Mouse (Mus musculus) midbrain, embryonic 13.5 days (tissue): ENCODE measurements at regions not wholly inside any gene's neighbourhood (a gene's known extent, or its start where the extent isn't known, plus 50 kb on each side); places are given as distances from the start of the nearest gene placed in this dataset.

Source experiments
- ATAC-seq: fragments of 200-750 bp; cut with Nextera tagmentation; 2 replicates; pipeline ENCODE4 v1.8.0; 2017; ENCODE audit warnings: mild to moderate bottlenecking, moderate TSS enrichment, moderate library complexity
- H3K27ac ChIP-seq: fragments of 300-500 bp; sonication (generic); 2 replicates; pipeline ENCODE4 v1.5.1; 2015; ENCODE audit warnings: inconsistent platforms, mild to moderate bottlenecking, moderate library complexity
- H3K27me3 ChIP-seq: fragments of 300-500 bp; sonication (generic); 2 replicates; pipeline ENCODE4 v1.6.1; 2015; ENCODE audit warnings: mild to moderate bottlenecking, inconsistent platforms
- H3K36me3 ChIP-seq: fragments of 300-500 bp; sonication (generic); 2 replicates; pipeline ENCODE4 v1.6.1; 2015; ENCODE audit warnings: mild to moderate bottlenecking, inconsistent platforms
- H3K4me1 ChIP-seq: fragments of 300-500 bp; sonication (generic); replicated peaks from 2 replicates; pipeline ENCODE4 v1.6.1; 2015; ENCODE audit warnings: inconsistent platforms
- H3K4me2 ChIP-seq: fragments of 300-500 bp; sonication (generic); replicated peaks from 2 replicates; pipeline ENCODE4 v1.6.1; 2015; ENCODE audit warnings: moderate library complexity, mild to moderate bottlenecking, inconsistent platforms
- H3K4me3 ChIP-seq: fragments of 300-500 bp; sonication (generic); replicated peaks from 2 replicates; pipeline ENCODE4 v1.5.1; 2015; ENCODE audit warnings: mild to moderate bottlenecking, inconsistent platforms
- H3K9ac ChIP-seq: fragments of 300-500 bp; sonication (generic); replicated peaks from 2 replicates; pipeline ENCODE4 v1.6.1; 2015; ENCODE audit warnings: mild to moderate bottlenecking, inconsistent platforms
- H3K9me3 ChIP-seq: fragments of 300-500 bp; sonication (generic); 2 replicates; pipeline ENCODE4 v1.6.1; 2016; ENCODE audit warnings: mild to moderate bottlenecking, inconsistent platforms
- WGBS: fragments of 180-500 bp; shearing (Covaris S2); methylation state at CpG from one replicate; pipeline ENCODE4 v1.1.7; 2015; 5-methylcytosine and 5-hydroxymethylcytosine counted together

- no peak overlapping the region for H3K27ac ChIP-seq
- no peaks in the 10 kb centered on the region for H3K4me1 ChIP-seq
- no peak overlapping the region for H3K4me3 ChIP-seq
- H3K4me2 ChIP-seq: no peak overlapping the region
- no peaks in the 10 kb centered on the region for H3K36me3 ChIP-seq
- no peak overlapping the region for H3K9ac ChIP-seq
- no peak for ATAC-seq
- H3K9me3 ChIP-seq: no peaks in the 10 kb centered on the region
- H3K27me3 ChIP-seq: no peaks in the 10 kb centered on the region
Measured at GRCm38 (mm10) chr1:149463930-149464329, 497.2 kb downstream of the Pla2g4a start.

GRCm38 (mm10) chr1:149449801-149450493 lies 511.1 kb downstream of the Pla2g4a start:
- no peak overlapping the region for H3K4me2 ChIP-seq
- no peaks in the 10 kb centered on the region for H3K9me3 ChIP-seq
- no peak overlapping the region for H3K9ac ChIP-seq
- H3K27ac ChIP-seq: no peak overlapping the region
- H3K36me3 ChIP-seq: no peaks in the 10 kb centered on the region
- 85% methylated on average over 2 of the region's 2 CpGs for WGBS
- no peaks in the 10 kb centered on the region for H3K27me3 ChIP-seq
- H3K4me3 ChIP-seq: no peak overlapping the region
- H3K4me1 ChIP-seq: no peaks in the 10 kb centered on the region
- no peak for ATAC-seq

GRCm38 (mm10) chr1:149448516-149448915 lies 512.6 kb downstream of the Pla2g4a start:
- 82% methylated on average over 5 of the region's 5 CpGs for WGBS
- Histone ChIP-seq H3K27ac (no peak overlapping the region), H3K27me3 (no peaks in the 10 kb centered on the region), H3K36me3 (no peaks in the 10 kb centered on the region), H3K4me3 (no peak overlapping the region), H3K9ac (no peak overlapping the region), H3K4me2 (no peak overlapping the region), H3K9me3 (no peaks in the 10 kb centered on the region), H3K4me1 (no peaks in the 10 kb centered on the region)
- no peak for ATAC-seq

GRCm38 (mm10) chr1:149411009-149411408 lies 550.1 kb downstream of the Pla2g4a start:
- Histone ChIP-seq H3K4me1 (no peaks in the 10 kb centered on the region), H3K4me2 (no peak overlapping the region), H3K9ac (no peak overlapping the region), H3K27me3 (no peaks in the 10 kb centered on the region), H3K9me3 (no peaks in the 10 kb centered on the region), H3K4me3 (no peak overlapping the region), H3K27ac (no peak overlapping the region), H3K36me3 (no peaks in the 10 kb centered on the region)
- WGBS: 80% methylated on average over 1 of the region's 1 CpGs
- ATAC-seq: no peak

GRCm38 (mm10) chr1:149405367-149405766 lies 555.7 kb downstream of the Pla2g4a start:
- Histone ChIP-seq H3K9me3 (no peaks in the 10 kb centered on the region), H3K4me2 (no peak overlapping the region), H3K27ac (no peak overlapping the region), H3K4me1 (no peaks in the 10 kb centered on the region), H3K4me3 (no peak overlapping the region), H3K27me3 (no peaks in the 10 kb centered on the region), H3K36me3 (no peaks in the 10 kb centered on the region), H3K9ac (no peak overlapping the region)
- WGBS: 33% methylated on average over 1 of the region's 1 CpGs
- no peak for ATAC-seq

- 82% methylated on average over 3 of the region's 3 CpGs for WGBS
- no peak for ATAC-seq
- no peaks in the 10 kb centered on the region for H3K9me3 ChIP-seq
- H3K27me3 ChIP-seq: no peaks in the 10 kb centered on the region
- H3K4me1 ChIP-seq: no peaks in the 10 kb centered on the region
- H3K36me3 ChIP-seq: no peaks in the 10 kb centered on the region
- no peak overlapping the region for H3K4me3 ChIP-seq
- no peak overlapping the region for H3K9ac ChIP-seq
- no peak overlapping the region for H3K27ac ChIP-seq
- no peak overlapping the region for H3K4me2 ChIP-seq
Measured at GRCm38 (mm10) chr1:149388706-149389105, 572.4 kb downstream of the Pla2g4a start.

GRCm38 (mm10) chr1:149351338-149351907 lies 609.7 kb downstream of the Pla2g4a start:
- no peak for ATAC-seq
- no peak overlapping the region for H3K27ac ChIP-seq
- no peaks in the 10 kb centered on the region for H3K27me3 ChIP-seq
- no peak overlapping the region for H3K4me3 ChIP-seq
- no peaks in the 10 kb centered on the region for H3K9me3 ChIP-seq
- H3K4me1 ChIP-seq: no peaks in the 10 kb centered on the region
- H3K4me2 ChIP-seq: no peak overlapping the region
- no peak overlapping the region for H3K9ac ChIP-seq
- H3K36me3 ChIP-seq: no peaks in the 10 kb centered on the region

GRCm38 (mm10) chr1:149347359-149347758 lies 613.7 kb downstream of the Pla2g4a start:
- 84% methylated on average over 1 of the region's 1 CpGs for WGBS
- H3K27me3 ChIP-seq: no peaks in the 10 kb centered on the region
- H3K36me3 ChIP-seq: no peaks in the 10 kb centered on the region
- ATAC-seq: no peak
- H3K27ac ChIP-seq: no peak overlapping the region
- H3K9me3 ChIP-seq: no peaks in the 10 kb centered on the region
- no peak overlapping the region for H3K4me2 ChIP-seq
- H3K9ac ChIP-seq: no peak overlapping the region
- no peaks in the 10 kb centered on the region for H3K4me1 ChIP-seq
- H3K4me3 ChIP-seq: no peak overlapping the region

GRCm38 (mm10) chr1:149338158-149338557 lies 622.9 kb downstream of the Pla2g4a start:
- Histone ChIP-seq H3K4me3 (no peak overlapping the region), H3K36me3 (no peaks in the 10 kb centered on the region), H3K4me2 (no peak overlapping the region), H3K27me3 (no peaks in the 10 kb centered on the region), H3K27ac (no peak overlapping the region), H3K9me3 (no peaks in the 10 kb centered on the region), H3K9ac (no peak overlapping the region), H3K4me1 (no peaks in the 10 kb centered on the region; the same call in 1 of the 2 replicates)
- WGBS: 82% methylated on average over 5 of the region's 5 CpGs
- no peak for ATAC-seq

- H3K4me3 ChIP-seq: no peak overlapping the region
- H3K4me1 ChIP-seq: peaks cover 4% of the 10 kb centered on the region
- H3K4me2 ChIP-seq: no peak overlapping the region; the same call in 1 of the 2 replicates
- no peaks in the 10 kb centered on the region for H3K27me3 ChIP-seq
- no peak overlapping the region for H3K9ac ChIP-seq
- 18% methylated on average over 3 of the region's 3 CpGs for WGBS
- H3K27ac ChIP-seq: no peak overlapping the region
- ATAC-seq: peak; percentile 56; the same call in 1 of the 2 replicates
- H3K9me3 ChIP-seq: no peaks in the 10 kb centered on the region
- H3K36me3 ChIP-seq: no peaks in the 10 kb centered on the region
Measured at GRCm38 (mm10) chr1:149332239-149332638, 628.9 kb downstream of the Pla2g4a start.

- Histone ChIP-seq H3K4me2 (no peak overlapping the region), H3K9ac (no peak overlapping the region), H3K36me3 (no peaks in the 10 kb centered on the region), H3K9me3 (no peaks in the 10 kb centered on the region), H3K27ac (no peak overlapping the region), H3K4me1 (peaks cover 1% of the 10 kb centered on the region; the same call in 1 of the 2 replicates), H3K27me3 (no peaks in the 10 kb centered on the region), H3K4me3 (no peak overlapping the region)
- WGBS: 74% methylated on average over 3 of the region's 3 CpGs
- ATAC-seq: no peak
Measured at GRCm38 (mm10) chr1:149327171-149327570, 633.9 kb downstream of the Pla2g4a start.

- Histone ChIP-seq H3K9ac (no peak overlapping the region), H3K4me2 (no peak overlapping the region), H3K27me3 (no peaks in the 10 kb centered on the region), H3K36me3 (no peaks in the 10 kb centered on the region), H3K4me1 (no peaks in the 10 kb centered on the region), H3K27ac (no peak overlapping the region), H3K9me3 (no peaks in the 10 kb centered on the region), H3K4me3 (no peak overlapping the region)
- 67% methylated on average over 1 of the region's 1 CpGs for WGBS
- no peak for ATAC-seq
Measured at GRCm38 (mm10) chr1:149323095-149323494, 638.0 kb downstream of the Pla2g4a start.

GRCm38 (mm10) chr1:149289725-149290124 lies 671.4 kb downstream of the Pla2g4a start:
- H3K27me3 ChIP-seq: no peaks in the 10 kb centered on the region
- no peak overlapping the region for H3K27ac ChIP-seq
- no peak overlapping the region for H3K9ac ChIP-seq
- WGBS: 97% methylated on average over 1 of the region's 1 CpGs
- H3K4me3 ChIP-seq: no peak overlapping the region
- H3K4me2 ChIP-seq: no peak overlapping the region
- H3K9me3 ChIP-seq: no peaks in the 10 kb centered on the region
- no peak for ATAC-seq
- no peaks in the 10 kb centered on the region for H3K36me3 ChIP-seq
- no peaks in the 10 kb centered on the region for H3K4me1 ChIP-seq
